Mouse (Mus musculus) kidney, adult 2 months (tissue): ENCODE results near the gene Laptm5.

ENCODE experiments used
- CTCF ChIP-seq: fragments of 200-500 bp; conservative IDR thresholded peaks from 2 replicates; pipeline ENCODE4 v1.5.1; 2011; ENCODE audit warnings: low read depth, mild to moderate bottlenecking, control low read depth, low read length, moderate library complexity, mixed read lengths; ENCODE audit not compliant: insufficient read depth, insufficient read length
- POLR2A ChIP-seq: fragments of 200-500 bp; IDR thresholded peaks from one replicate; pipeline ENCODE4 v1.6.1; 2011; ENCODE audit warnings: low read depth, low read length, control low read depth

DNA sequence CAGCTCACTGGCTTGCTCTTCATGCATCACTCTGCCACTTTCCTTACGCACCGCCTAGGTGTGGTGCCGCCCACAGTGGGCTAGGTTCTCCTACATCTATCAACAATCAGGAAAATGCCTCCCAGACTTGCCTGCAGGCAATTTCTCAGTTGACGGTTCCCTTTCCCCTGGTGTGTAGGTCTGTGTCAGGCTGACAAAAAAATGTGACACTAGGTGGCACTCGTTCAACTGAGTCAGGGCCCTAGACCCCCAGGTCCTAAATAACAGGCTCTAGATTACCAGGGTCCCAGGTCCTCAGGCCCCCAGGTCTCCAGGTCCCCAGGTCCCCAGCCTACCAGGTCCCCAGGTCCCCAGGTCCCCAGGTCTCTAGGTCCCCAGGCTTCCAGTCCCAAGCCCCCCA, 19.2 kb upstream of the Laptm5 start:
- TF ChIP-seq CTCF (no peak), POLR2A (no peak)
